Mouse (Mus musculus) lung, postnatal 14 days (tissue): ENCODE results near the gene Hist1h2ba.
A peak's percentile ranks its signal among the peaks of the same experiment; 100 is the strongest.

Experiments used
- DNase-seq: peaks from one replicate; pipeline ENCODE4 v3.0.0; 2021

The Hist1h2ba gene

DNA sequence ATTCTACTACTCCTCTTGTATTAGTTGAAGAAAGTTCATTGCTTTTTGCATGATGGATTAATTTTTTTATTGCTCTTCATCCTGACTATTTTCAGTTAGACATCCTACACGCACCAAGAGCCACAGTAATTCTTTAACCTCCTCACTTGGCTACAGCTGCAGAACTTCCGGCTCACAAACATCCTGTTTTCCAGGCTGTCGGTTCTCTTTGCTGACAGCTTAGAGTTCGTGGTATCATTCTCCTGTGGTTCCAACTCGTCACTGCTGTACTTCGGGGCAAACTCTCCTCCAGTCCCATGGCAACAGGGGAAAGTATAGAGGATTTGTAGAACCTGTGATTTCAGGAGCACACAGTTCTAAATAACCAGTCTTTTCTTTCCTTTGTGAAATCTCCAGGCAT, 35.7 kb downstream of the Hist1h2ba start:
- peak; percentile 7 for DNase-seq

DNA sequence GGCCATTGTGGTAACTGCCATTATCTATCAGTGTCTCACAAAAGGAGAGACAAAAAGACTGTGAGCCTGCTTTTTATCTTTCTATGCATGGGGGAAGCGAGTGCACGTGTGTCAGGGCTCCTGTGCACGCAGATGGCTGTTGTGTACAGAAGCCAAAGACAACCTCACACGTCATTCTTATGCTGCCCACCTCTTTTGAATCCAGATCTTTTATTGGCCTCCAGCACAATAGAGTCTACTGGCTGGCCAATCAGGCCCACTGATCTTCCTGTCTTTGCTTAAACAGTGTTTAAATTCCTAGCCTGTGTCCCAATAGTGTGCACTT, 40.7 kb downstream of the Hist1h2ba start:
- no peak for DNase-seq

DNA sequence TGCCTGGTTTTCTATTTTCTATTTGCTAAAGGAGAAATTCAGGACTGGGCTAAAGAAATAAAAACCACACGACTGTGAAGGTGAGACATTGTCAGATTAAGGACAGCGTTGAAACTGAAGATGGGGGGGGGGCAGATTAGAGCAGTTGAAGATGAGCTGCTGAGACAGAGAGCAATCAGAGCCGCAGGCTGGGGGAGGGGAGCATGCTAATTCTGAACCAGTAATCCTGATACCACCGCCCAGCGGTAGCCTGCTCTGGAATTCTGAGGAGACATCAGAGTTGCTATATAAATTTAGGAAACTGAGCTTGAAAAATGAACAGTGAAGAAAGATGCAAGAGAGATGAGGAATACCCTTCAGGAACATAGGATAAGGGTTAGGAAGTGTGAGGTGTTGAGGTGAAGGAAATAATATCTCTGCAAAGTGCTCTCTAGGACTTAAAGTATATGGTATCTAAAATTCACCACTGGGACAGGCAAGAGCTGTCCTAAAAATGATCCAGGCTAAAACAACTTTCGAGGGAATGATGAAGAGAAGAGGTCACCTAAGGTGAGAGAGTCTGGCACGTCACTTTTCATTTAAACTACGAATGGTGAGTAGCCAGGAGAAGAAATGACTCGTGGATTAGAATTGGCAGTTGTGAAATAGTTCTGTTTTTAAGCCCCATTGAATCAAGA, 41.2 kb downstream of the Hist1h2ba start:
- DNase-seq, result no peak

DNA sequence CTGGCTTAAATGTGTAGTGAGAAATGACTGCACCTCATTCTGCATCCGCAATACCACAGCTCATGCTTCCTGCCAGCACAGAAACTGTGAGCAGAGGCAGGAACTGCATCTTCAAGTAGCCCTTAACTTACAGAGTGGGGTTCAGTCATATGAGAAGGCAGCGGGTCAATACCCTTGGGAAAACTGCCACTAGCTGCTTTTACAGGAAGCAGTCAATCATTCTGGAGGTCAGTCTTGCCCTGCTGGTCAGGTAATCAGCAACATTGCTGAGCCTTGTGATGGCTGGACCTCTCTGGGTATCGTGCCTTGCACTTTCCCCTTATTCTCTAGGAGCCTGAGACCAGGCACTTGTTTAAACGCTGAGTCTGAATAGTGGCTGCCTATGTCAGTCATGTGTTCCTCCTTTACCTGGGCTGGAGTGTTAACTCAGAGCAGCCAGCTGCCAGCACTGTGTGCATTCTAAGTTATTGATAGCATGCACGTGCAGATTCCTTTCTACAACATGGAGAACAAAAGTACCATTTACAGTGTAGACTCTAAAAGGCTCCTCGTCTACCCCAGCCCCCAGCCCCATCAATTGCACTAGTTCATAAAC, 44.8 kb downstream of the Hist1h2ba start:
- DNase-seq, result no peak

DNA sequence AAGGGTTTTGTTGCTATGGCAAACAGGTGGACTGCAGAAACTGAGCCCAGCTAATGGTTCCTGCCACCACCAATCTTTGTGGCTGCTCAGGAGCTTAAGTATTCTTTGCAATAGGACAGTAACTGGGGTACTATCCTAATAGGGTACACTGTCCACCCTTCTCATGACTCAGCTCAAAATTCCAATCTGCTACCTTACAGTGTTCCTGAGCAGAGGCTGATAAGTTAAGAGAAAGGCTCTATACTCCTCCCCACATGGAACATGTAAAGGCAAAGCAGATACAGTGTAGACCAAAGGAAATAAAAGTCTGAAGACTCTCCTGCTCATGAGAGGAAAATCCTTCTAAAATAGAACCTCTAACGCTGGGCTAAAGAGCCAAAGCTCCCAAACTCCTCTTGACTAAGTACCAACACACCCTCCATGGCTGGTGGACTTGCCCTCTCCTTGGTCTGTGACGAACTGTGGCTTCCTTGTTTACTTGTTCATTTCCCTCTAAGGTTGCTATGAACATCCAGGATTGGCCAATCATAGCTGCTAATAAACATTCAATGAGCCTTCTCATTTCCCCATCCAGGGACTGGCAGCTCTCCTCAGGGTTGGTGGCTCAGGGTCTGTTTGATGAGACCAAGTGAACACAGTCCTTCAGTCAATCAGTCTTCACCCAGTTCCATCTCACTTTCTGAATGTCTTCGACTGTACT, 46.8 kb downstream of the Hist1h2ba start:
- DNase-seq, result no peak

DNA sequence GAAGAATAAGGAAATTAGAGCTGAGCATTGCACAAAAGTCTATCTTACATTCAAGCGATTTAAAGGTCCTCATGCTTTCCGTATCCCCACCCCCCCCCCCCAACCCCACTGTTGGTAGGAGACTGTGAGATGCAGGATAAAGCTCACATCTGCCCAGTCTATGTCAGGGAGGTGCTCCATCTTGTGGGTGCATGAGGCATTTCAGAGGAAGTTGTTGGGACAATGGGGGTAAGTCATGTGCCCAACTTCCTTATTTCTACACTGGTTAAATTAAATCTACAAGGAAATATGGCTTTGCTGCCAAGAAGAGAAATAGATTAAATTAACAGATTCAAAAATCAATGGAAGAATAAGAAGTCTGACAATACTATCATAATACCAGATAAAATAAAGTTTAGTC, 48.4 kb downstream of the Hist1h2ba start:
- peak; percentile 6 for DNase-seq
